Mouse (Mus musculus) heart, embryonic 10.5 days (tissue): ENCODE results near the gene Vmn1r91. TPM values are rescaled to one million over a fixed set of nuclear protein-coding genes. Genes with fewer than 3 reads are reported as not detected.
"Not testable (repeated sequence)": the region's sequence is repeated elsewhere in the genome, so short reads cannot be mapped to it uniquely, and the experiment has no call there.

ENCODE experiments used
- DNase-seq: peaks from one replicate; pipeline ENCODE4 v3.0.0-alpha.2; 2017; ENCODE audit warnings: low spot score
- H3K27ac ChIP-seq: fragments of 300-500 bp; sonication (generic); 2 replicates; pipeline ENCODE4 v1.5.1; 2016; ENCODE audit warnings: mild to moderate bottlenecking
- H3K27me3 ChIP-seq: fragments of 300-500 bp; sonication (generic); 2 replicates; pipeline ENCODE4 v1.6.1; 2016; ENCODE audit warnings: mild to moderate bottlenecking; ENCODE audit not compliant: poor library complexity, insufficient read depth, severe bottlenecking
- H3K36me3 ChIP-seq: fragments of 300-500 bp; sonication (generic); 2 replicates; pipeline ENCODE4 v1.6.1; 2016; ENCODE audit warnings: mild to moderate bottlenecking, moderate library complexity
- H3K4me1 ChIP-seq: fragments of 300-500 bp; sonication (generic); 2 replicates; pipeline ENCODE4 v1.6.1; 2016; ENCODE audit warnings: mild to moderate bottlenecking
- H3K4me3 ChIP-seq: fragments of 300-500 bp; sonication (generic); 2 replicates; pipeline ENCODE4 v1.5.1; 2016; ENCODE audit warnings: mild to moderate bottlenecking, moderate library complexity
- H3K9me3 ChIP-seq: fragments of 300-500 bp; sonication (generic); 2 replicates; pipeline ENCODE4 v1.6.1; 2016; ENCODE audit warnings: mild to moderate bottlenecking, moderate library complexity
- WGBS: fragments of 180-500 bp; shearing (Covaris S2); methylation state at CpG from one replicate; pipeline ENCODE4 v1.1.7; 2016; 5-methylcytosine and 5-hydroxymethylcytosine counted together
- polyA plus RNA-seq: library from polyadenylated mRNA; unstranded; fragments of >200 nt; fragmentation: Nextera tagmentation; extraction: Ambion mirVana; gene quantifications from 2 replicates; pipeline ENCODE4 v1.2.1, GENCODE M21; 2016

Gene Vmn1r91
- not detected in 2 replicates for polyA plus RNA-seq

DNA sequence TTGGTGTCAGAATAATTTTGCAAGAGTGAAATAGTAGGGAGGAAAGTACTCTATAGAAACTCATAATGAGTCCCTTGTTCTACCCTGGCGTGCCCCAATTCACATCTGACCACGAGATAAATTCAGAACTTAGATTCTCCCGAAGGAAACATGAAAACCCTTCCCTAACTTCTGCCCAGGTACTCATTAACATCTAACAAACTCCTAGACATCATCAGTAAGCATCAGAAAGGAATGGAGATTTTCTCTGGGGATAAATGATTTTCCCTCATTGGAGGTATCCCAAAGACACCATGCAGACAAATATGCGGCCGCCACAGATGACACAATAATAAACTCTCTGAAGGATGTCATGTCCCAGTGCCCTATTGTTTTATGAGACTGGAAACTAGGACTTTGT, at the start of gene Vmn1r91:
Gene Vmn1r91 (plus strand): TSS at position 301 of the 400 bp plus-strand sequence.
- DNase-seq, H3K9me3 ChIP-seq, H3K27ac ChIP-seq, H3K4me3 ChIP-seq, H3K4me1 ChIP-seq, H3K27me3 ChIP-seq, H3K36me3 ChIP-seq: not testable (repeated sequence)
- WGBS, result 76% methylated on average over 5 of the region's 5 CpGs

DNA sequence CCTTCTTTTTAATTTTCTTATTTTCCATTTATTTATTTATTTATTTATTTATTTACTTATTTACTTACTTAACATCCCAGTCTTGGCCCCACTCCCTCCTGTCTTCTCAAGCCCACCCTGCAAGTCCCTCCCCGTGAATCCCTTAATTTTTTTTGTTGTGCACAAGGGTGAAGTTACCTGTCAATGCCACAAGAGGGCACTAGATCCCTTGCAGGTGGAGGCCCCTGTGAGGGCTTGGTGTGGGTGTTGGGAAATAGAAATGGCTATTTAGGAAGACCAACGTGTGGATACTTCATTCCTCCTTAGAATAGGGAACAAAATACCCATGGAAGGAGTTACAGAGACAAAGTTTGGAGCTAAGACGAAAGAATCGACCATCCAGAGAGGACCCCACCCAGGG, 35.4 kb upstream of the Vmn1r91 start:
- WGBS, result 63% methylated on average over 4 of the region's 4 CpGs
- not testable (repeated sequence) for H3K4me1 ChIP-seq, H3K27me3 ChIP-seq

DNA sequence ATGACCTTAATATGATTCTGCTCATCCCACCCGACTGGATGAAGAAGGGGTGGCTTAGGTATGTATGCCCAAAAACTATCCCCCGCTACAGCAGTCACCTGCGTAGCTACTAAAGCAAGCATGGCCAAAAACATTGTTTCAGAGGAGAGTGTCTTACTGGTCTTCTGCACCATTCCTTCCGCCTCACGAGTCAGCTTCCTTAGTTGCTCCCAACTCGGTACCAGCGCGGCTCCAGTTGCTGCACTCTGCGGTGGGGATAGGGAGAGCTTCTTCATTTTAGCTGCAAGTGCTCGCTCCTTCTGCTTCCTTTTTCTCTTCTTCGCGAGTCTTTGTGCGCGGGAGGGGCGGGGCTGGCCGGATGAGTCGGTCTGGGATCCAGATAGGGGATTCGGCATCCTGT, 21.4 kb upstream of the Vmn1r91 start:
- H3K27me3 ChIP-seq, H3K4me1 ChIP-seq, H3K27ac ChIP-seq, H3K36me3 ChIP-seq, H3K9me3 ChIP-seq, H3K4me3 ChIP-seq: not testable (repeated sequence)
- DNase-seq, result peak; percentile 74
- 66% methylated on average over 18 of the region's 18 CpGs for WGBS

More for the DNA sequence above, 35.4 kb upstream of the Vmn1r91 start:
- not testable (repeated sequence) for H3K36me3 ChIP-seq, DNase-seq, H3K27ac ChIP-seq, H3K9me3 ChIP-seq, H3K4me3 ChIP-seq

DNA sequence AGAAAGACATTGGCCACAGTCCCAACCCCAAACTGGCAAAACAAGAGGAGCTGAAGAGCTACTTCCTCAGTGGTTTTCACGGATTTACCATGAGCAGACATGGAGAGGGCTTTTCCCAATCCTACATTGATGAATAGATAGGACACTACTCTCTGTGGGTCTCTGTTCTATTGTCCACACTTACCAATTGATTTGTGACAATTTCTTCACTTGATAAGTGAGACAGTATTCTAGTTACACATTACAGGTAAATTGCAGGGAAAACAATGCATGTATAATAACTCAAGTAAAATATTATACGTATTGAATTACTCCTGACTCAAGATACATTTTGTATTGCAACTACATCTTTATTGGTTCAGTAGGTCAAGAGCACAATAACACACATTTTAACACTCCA, 23.0 kb downstream of the Vmn1r91 start, which contains the start of gene Gm16442:
Gene Gm16442 (minus strand): TSS at position 101 of the 400 bp plus-strand sequence.
- H3K27me3 ChIP-seq, DNase-seq, H3K36me3 ChIP-seq, H3K9me3 ChIP-seq, H3K27ac ChIP-seq, H3K4me1 ChIP-seq, H3K4me3 ChIP-seq: not testable (repeated sequence)
- WGBS, result no CpG with 5 or more reads among the region's 2 CpGs

DNA sequence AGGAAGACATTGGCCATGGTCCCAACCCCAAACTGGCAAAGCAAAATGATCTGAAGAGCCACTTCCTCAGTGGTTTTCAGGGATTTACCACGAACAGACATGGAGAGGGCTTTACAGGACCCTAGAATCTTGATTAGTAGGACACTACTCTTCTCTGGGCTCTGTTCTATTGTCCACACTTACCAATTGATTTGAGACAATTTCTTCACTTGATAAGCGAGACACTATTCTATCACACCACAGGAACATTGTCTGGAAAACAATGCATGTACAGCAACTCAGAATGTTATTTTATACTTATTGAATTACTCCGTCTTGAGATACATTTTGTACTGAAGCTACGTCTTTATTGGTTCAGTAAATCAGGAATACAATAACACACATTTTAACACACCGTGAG, 39.5 kb downstream of the Vmn1r91 start, which contains the start of gene Vmn1r93:
Gene Vmn1r93 (minus strand): TSS at position 101 of the 400 bp plus-strand sequence.
- not testable (repeated sequence) for H3K9me3 ChIP-seq, H3K27me3 ChIP-seq, H3K36me3 ChIP-seq, H3K4me3 ChIP-seq, H3K4me1 ChIP-seq, H3K27ac ChIP-seq, DNase-seq
- WGBS, result no CpG with 5 or more reads among the region's 5 CpGs

Other genes with a start within 250 kb of the Vmn1r91 start
- not detected in 2 replicates for gene Gm19345, start 247.7 kb upstream of the Vmn1r91 start, polyA plus RNA-seq
- gene Ceacam16, start 238.4 kb upstream of the Vmn1r91 start, polyA plus RNA-seq, result 0.09 TPM in 1 of 2 replicates, not detected in the other
- not detected in 2 replicates for gene Ceacam19, start 211.7 kb upstream of the Vmn1r91 start, polyA plus RNA-seq
- 12.9 and 15.0 TPM in 2 replicates for gene Pvr, start 178.5 kb upstream of the Vmn1r91 start, polyA plus RNA-seq
- gene Igsf23, start 148.9 kb upstream of the Vmn1r91 start, polyA plus RNA-seq, result 1.3 and 2.1 TPM in 2 replicates
- not detected in 2 replicates for gene Ceacam20, start 134.3 kb upstream of the Vmn1r91 start, polyA plus RNA-seq
- 0.05 TPM in 1 of 2 replicates, not detected in the other for gene Nlrp9b, start 108.2 kb upstream of the Vmn1r91 start, polyA plus RNA-seq
- gene Gm16442, start 22.9 kb downstream of the Vmn1r91 start, polyA plus RNA-seq, result not detected in 2 replicates
- gene Vmn1r93, start 39.4 kb downstream of the Vmn1r91 start, polyA plus RNA-seq, result not detected in 2 replicates
- not detected in 2 replicates for gene Vmn1r94, start 68.7 kb downstream of the Vmn1r91 start, polyA plus RNA-seq
- not detected in 2 replicates for gene Vmn1r95, start 94.0 kb downstream of the Vmn1r91 start, polyA plus RNA-seq
- not detected in 2 replicates for gene Gm6164, start 105.9 kb downstream of the Vmn1r91 start, polyA plus RNA-seq
- gene Gm4498, start 134.1 kb downstream of the Vmn1r91 start, polyA plus RNA-seq, result not detected in 2 replicates
- gene Gm5890, start 163.2 kb downstream of the Vmn1r91 start, polyA plus RNA-seq, result not detected in 2 replicates
- not detected in 2 replicates for gene Gm4133, start 234.4 kb downstream of the Vmn1r91 start, polyA plus RNA-seq